Mouse (Mus musculus) forebrain, embryonic 14.5 days (tissue): ENCODE measurements around the gene Mtf2. TPM values are rescaled to one million over a fixed set of nuclear protein-coding genes. Genes with fewer than 3 reads are reported as not detected.
"Not testable (repeated sequence)": the region's sequence is repeated elsewhere in the genome, so short reads cannot be mapped to it uniquely, and the experiment has no call there.

Experiments used
- ATAC-seq: fragments of 200-750 bp; cut with Nextera tagmentation; 2 replicates; pipeline ENCODE4 v1.8.0; 2017; ENCODE audit warnings: mild to moderate bottlenecking, moderate library complexity
- DNase-seq: peaks from one replicate; pipeline ENCODE4 v3.0.0-alpha.2; 2015; ENCODE audit warnings: low spot score
- H3K27ac ChIP-seq: fragments of 300-500 bp; sonication (generic); 2 replicates; pipeline ENCODE4 v1.5.1; 2014; ENCODE audit warnings: low read depth, mild to moderate bottlenecking, control low read depth, low read length, moderate library complexity
- H3K27me3 ChIP-seq: fragments of 300-500 bp; sonication (generic); replicated peaks from 2 replicates; pipeline ENCODE4 v1.6.1; 2014; ENCODE audit warnings: low read length, control low read depth, mixed read lengths; ENCODE audit not compliant: control insufficient read depth, insufficient read depth
- H3K36me3 ChIP-seq: fragments of 300-500 bp; sonication (generic); 2 replicates; pipeline ENCODE4 v1.6.1; 2014; ENCODE audit warnings: low read length, control low read depth; ENCODE audit not compliant: control insufficient read depth, insufficient read depth
- H3K4me1 ChIP-seq: fragments of 300-500 bp; sonication (generic); 2 replicates; pipeline ENCODE4 v1.6.1; 2014; ENCODE audit warnings: antibody characterized with exemption, low read length, control low read depth; ENCODE audit not compliant: control insufficient read depth, insufficient read depth
- H3K4me2 ChIP-seq: fragments of 300-500 bp; sonication (generic); 2 replicates; pipeline ENCODE4 v1.6.1; 2014; ENCODE audit warnings: mild to moderate bottlenecking, control low read depth, low read length
- H3K4me3 ChIP-seq: fragments of 300-500 bp; sonication (generic); 2 replicates; pipeline ENCODE4 v1.5.1; 2014; ENCODE audit warnings: low read depth, low read length, control low read depth
- H3K9ac ChIP-seq: fragments of 300-500 bp; sonication (generic); 2 replicates; pipeline ENCODE4 v1.6.1; 2014; ENCODE audit warnings: mild to moderate bottlenecking, low read length, control low read depth, moderate library complexity
- H3K9me3 ChIP-seq: fragments of 300-500 bp; sonication (generic); replicated peaks from 2 replicates; pipeline ENCODE4 v1.6.1; 2016; ENCODE audit warnings: low read length, control low read depth, mixed read lengths; ENCODE audit not compliant: control insufficient read depth
- WGBS: fragments of 180-500 bp; shearing (Covaris S2); extraction: QIAGEN DNeasy Blood & Tissue Kit; methylation state at CpG from one replicate; pipeline ENCODE4 v1.1.7; 2014; 5-methylcytosine and 5-hydroxymethylcytosine counted together
- polyA plus RNA-seq: library from polyadenylated mRNA; unstranded; fragments of >200 nt; fragmentation: Nextera tagmentation; extraction: Ambion mirVana; gene quantifications from 2 replicates; pipeline ENCODE4 v1.2.1, GENCODE M21; 2014

Mtf2 gene
- polyA plus RNA-seq, result 128 and 139 TPM in 2 replicates

DNA sequence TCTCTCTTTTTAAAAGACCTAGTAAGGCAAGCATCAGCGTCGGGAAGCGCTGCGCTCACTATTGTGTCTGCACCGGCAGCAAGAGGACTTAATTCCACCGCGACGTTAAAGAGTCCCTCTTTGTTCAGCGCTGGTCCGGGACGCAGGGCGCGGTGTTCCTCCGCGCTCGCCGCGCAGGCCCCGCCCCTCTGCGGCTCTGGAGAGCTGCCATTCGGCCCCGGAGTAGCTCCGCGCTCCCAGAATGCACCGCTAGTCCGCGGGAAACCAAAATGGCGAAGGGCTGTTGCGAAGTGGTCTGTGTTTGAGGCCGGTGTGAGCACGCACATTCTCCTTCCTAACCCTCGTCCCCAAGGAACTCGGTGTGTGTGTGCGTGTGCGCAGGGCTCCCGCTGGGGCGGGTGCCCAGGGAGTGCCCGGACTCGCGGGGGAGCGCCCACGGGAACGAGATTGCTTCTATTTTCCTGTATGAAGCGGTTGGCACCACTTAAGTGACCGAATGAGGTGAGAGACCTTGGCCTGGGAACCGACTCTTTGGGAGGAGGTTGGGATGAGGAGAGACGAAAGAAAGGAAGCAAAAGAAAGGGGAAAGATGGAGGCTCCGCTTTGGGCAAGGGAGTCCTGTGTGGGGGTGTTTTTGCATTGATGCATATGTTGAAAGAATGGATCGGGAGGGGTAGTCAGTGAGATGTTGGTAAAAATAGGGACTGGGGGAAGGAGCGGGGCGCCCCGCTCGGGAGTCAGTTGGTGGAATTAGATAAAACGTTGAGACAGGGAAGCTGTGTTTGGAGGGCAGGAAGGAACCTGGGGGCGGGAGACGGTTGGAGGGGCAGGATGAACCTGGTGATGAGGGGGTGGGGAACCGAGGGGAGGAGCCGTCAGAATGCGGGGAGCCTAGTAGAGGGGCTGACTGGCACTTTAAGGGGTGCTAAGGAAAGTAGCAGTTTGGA is at the start of gene Mtf2:
TSS of gene Mtf2 (plus strand) at position 210 of the 947 bp plus-strand sequence.
- Histone ChIP-seq H3K36me3 (peaks cover 18% of the 10 kb centered on the region), H3K27me3 (no peaks in the 10 kb centered on the region), H3K9me3 (no peaks in the 10 kb centered on the region), H3K4me3 (peak within 1 kb of the TSS; percentile 98), H3K9ac (peak within 1 kb of the TSS; percentile 91), H3K4me2 (peak within 1 kb of the TSS; percentile 73), H3K27ac (peak within 1 kb of the TSS; percentile 96), H3K4me1 (peaks cover 3% of the 10 kb centered on the region; the same call in 1 of the 2 replicates)
- under 1% methylated on average over 59 of the region's 59 CpGs for WGBS
- peak; percentile 94 for ATAC-seq
- DNase-seq, result peak; percentile 98

DNA sequence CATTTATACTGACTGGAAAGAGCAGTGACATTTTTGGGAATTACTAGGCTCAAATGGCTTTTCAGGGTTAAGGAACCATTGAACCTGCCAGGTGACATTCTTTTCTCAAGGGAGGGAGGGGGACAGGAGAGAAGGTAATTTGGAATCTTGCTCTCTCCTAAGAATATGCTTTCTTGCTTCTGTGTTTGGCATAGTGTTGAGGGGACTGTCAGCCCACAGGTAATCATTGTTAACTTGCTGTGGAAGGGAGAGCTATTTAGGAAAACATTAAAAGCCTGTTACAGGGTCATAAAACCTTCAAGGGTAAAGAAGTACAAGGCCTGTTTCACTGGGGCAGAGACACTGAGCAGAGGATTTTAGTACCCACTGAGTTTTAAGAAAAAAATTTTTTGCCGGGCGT is 48.2 kb upstream of the Mtf2 start:
- Histone ChIP-seq H3K9me3 (no peaks in the 10 kb centered on the region), H3K27ac (no peak overlapping the region), H3K4me2 (no peak overlapping the region), H3K4me3 (no peak overlapping the region), H3K4me1 (no peaks in the 10 kb centered on the region), H3K36me3 (no peaks in the 10 kb centered on the region), H3K27me3 (no peaks in the 10 kb centered on the region), H3K9ac (no peak overlapping the region)
- DNase-seq, result no peak
- WGBS, result 96% methylated on average over 2 of the region's 2 CpGs
- no peak for ATAC-seq

DNA sequence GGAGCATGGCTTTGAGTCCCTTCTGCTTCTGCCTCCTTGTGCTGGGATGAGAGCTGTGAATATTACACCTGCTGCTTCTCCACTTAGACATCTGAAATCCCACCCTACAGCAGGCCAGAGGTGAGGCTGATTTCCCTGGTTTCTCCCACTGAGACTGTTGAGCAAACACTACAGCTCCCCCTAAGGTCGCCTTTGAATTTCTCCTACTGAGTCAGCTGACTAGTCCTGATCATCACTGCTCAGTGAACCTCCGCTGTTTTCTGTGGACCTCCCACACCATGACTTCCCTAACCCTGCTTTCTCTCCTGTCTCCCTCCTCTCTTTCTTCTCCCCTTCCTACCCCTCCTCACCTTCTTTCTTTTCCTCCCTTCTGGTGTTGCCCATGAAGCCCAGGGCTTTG is 46.1 kb upstream of the Mtf2 start:
- no peaks in the 10 kb centered on the region for H3K4me1 ChIP-seq
- H3K27ac ChIP-seq, result no peak overlapping the region
- H3K9me3 ChIP-seq, result no peaks in the 10 kb centered on the region
- no peak for ATAC-seq
- no peak overlapping the region for H3K9ac ChIP-seq
- H3K4me2 ChIP-seq, result no peak overlapping the region
- WGBS, result 23% methylated on average over 2 of the region's 2 CpGs
- DNase-seq, result no peak
- H3K4me3 ChIP-seq, result no peak overlapping the region
- H3K27me3 ChIP-seq, result no peaks in the 10 kb centered on the region
- no peaks in the 10 kb centered on the region for H3K36me3 ChIP-seq

DNA sequence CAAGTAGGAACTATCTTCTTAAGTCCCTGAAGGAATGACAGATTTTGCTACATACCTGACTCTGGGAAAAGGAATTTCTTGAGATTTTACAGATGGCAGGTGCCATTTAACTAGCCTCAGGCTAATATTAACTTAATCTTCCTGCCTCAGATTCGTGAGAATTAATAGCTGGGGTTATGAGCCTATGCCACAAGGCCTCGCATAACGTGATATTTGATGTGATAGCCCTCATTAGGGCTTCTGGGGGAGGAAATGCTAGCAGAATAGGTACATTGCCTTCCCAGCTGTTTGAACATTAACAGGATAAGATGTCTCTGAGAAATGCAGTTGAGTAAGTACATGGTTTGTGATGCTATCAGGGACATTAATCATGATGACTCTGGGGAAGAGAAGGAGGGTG is 44.1 kb upstream of the Mtf2 start:
- H3K27ac ChIP-seq, result no peak overlapping the region
- WGBS, result 84% methylated on average over 3 of the region's 3 CpGs
- no peak overlapping the region for H3K4me3 ChIP-seq
- H3K36me3 ChIP-seq, result no peaks in the 10 kb centered on the region
- ATAC-seq, result no peak
- no peak overlapping the region for H3K9ac ChIP-seq
- H3K9me3 ChIP-seq, result no peaks in the 10 kb centered on the region
- no peak overlapping the region for H3K4me2 ChIP-seq
- H3K27me3 ChIP-seq, result no peaks in the 10 kb centered on the region
- H3K4me1 ChIP-seq, result no peaks in the 10 kb centered on the region
- DNase-seq, result no peak

DNA sequence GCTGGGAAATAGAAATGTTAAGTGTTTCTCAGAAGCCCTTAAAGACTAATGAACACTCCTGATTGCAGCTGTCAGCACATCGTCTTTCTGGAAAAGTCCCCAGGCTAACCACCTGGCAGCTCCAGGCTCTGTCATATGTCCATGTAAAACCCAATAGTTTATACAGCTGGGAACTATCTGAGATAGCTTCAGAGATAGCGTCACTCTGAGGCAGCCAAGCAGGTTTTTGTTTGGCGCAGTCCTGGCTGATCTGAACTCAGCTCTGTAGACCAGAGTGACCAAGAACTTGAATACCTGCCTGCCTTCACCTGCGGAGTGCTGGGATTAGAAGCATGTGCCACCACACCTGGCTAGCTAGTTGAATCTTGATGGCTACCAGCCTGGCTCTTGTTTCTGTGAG is 37.2 kb upstream of the Mtf2 start:
- no peak overlapping the region for H3K4me3 ChIP-seq
- H3K4me1 ChIP-seq, result no peaks in the 10 kb centered on the region
- DNase-seq (no peak), ATAC-seq (no peak)
- H3K27me3 ChIP-seq, result no peaks in the 10 kb centered on the region
- H3K27ac ChIP-seq, result no peak overlapping the region
- H3K9me3 ChIP-seq, result no peaks in the 10 kb centered on the region
- no peaks in the 10 kb centered on the region for H3K36me3 ChIP-seq
- H3K4me2 ChIP-seq, result no peak overlapping the region
- H3K9ac ChIP-seq, result no peak overlapping the region
- WGBS, result 92% methylated on average over 4 of the region's 4 CpGs

DNA sequence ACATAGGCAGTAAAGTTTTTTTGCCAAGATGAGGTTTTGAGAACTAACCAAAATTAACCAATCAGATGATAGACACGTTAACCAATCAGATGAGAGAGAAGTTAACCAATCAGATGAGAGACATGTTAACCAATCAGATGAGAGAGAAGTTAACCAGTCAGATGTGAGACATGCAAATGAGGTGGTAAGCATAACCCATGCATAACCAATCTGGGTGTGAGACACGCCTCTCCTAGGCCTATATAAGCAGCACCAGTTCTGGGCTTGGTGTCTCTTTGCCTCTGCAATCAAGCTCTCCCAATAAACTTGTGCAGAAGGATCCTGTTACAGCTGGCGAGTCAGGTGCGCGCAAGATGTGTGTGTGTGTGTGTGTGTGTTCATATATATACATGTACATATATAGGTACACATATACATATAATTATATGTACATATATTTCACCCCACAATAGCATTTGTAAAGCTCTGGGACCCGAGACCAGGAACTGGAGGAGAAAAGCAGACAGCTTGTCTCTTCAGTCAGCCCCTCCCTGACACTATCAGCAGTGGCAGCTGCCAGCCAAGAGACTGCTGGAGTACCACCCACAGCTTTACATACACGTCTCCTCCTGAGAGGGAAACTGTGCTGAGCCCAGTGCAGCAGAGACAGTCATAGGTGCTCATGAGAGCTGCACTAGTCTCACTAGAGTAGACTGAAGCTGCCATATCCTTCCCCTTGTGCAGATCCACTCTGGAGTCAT is 36.5 kb upstream of the Mtf2 start:
- WGBS, result 93% methylated on average over 7 of the region's 7 CpGs
- not testable (repeated sequence) for H3K4me1 ChIP-seq, H3K9me3 ChIP-seq, DNase-seq, H3K36me3 ChIP-seq, H3K27me3 ChIP-seq, ATAC-seq, H3K4me2 ChIP-seq, H3K4me3 ChIP-seq, H3K27ac ChIP-seq, H3K9ac ChIP-seq

DNA sequence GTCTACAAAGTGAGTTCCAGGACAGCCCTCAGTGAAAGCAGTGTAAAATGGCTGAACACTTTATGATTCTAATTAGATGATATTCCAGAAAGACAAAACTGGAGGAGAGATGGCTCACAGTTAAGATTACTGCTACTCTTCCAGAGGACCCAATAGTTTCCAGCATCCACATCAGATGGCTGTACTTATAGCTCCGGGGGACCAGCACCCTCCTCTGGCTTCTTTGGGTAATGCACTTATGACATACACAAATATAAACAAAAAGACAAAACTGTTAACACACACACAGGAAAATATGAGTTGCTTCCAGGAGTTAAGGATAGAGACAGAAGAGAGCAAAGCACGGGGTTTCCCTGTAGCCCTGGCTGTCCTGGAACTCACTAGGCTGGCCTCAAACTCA is 35.5 kb upstream of the Mtf2 start:
- no peak overlapping the region for H3K27ac ChIP-seq
- H3K4me1 ChIP-seq, result no peaks in the 10 kb centered on the region
- H3K27me3 ChIP-seq, result no peaks in the 10 kb centered on the region
- no peak overlapping the region for H3K4me3 ChIP-seq
- no peaks in the 10 kb centered on the region for H3K9me3 ChIP-seq
- H3K9ac ChIP-seq, result no peak overlapping the region
- no peak for ATAC-seq
- no peaks in the 10 kb centered on the region for H3K36me3 ChIP-seq
- no peak overlapping the region for H3K4me2 ChIP-seq
- 85% methylated on average over 2 of the region's 2 CpGs for WGBS
- DNase-seq, result no peak

DNA sequence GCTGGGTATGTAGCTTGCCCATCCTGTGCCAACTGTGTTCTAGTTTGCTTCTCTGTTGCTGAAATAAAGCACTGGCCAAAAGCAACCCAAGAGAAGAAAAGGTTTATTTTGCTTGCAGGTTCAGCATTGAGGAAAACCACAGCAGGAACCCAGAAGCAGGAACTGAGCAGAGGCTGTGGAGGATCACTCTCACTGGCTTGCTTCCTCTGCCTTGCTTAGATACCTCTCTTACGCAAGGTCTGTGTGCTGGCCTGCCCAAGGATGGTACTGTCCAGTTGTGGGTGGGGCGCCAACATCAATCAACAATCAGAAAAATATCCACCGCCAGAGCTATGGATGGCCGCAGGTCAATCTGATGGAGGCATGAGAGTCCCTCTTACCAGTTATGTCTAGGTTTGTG is 34.2 kb upstream of the Mtf2 start:
- H3K4me2 ChIP-seq, result no peak overlapping the region
- H3K27me3 ChIP-seq, result no peaks in the 10 kb centered on the region
- H3K36me3 ChIP-seq, result no peaks in the 10 kb centered on the region
- no peak overlapping the region for H3K4me3 ChIP-seq
- ATAC-seq, result no peak
- H3K9me3 ChIP-seq, result no peaks in the 10 kb centered on the region
- WGBS, result 89% methylated on average over 4 of the region's 4 CpGs
- 0 out of 2 replicates have a peak, but pooled peaks cover 2% of the 10 kb centered on the region for H3K4me1 ChIP-seq
- no peak for DNase-seq
- H3K9ac ChIP-seq, result no peak overlapping the region
- no peak overlapping the region for H3K27ac ChIP-seq

DNA sequence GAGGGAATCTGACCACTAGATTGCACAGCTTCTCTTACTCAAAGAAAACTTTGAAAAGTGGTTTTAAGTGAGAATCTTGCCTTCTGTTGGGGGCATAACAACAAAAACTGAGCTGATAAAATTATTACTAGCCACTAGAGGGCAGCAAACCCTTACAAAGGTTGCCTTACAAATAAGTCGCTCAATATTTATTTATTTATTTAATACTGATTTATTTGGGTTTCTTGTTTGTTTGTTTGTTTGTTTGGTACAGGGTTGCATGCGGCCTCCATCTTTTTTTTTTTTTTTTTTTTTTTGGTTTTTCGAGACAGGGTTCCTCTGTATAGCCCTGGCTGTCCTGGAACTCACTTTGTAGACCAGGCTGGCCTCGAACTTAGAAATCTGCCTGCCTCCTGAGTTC is 31.3 kb upstream of the Mtf2 start:
- H3K27me3 ChIP-seq, result no peaks in the 10 kb centered on the region
- H3K4me2 ChIP-seq, result no peak overlapping the region
- H3K9me3 ChIP-seq, result no peaks in the 10 kb centered on the region
- no peak overlapping the region for H3K27ac ChIP-seq
- no peak overlapping the region for H3K9ac ChIP-seq
- peak; percentile 62 for ATAC-seq
- WGBS, result 35% methylated on average over 4 of the region's 4 CpGs
- H3K4me1 ChIP-seq, result 0 out of 2 replicates have a peak, but pooled peaks cover 2% of the 10 kb centered on the region
- peak; percentile 90 for DNase-seq
- H3K4me3 ChIP-seq, result no peak overlapping the region
- H3K36me3 ChIP-seq, result no peaks in the 10 kb centered on the region
